ENCODE assay signal across 8 mouse cellular contexts in genomic region chr4:117882701-117883691, GRCm38 (mm10). TPM values are rescaled to one million over a fixed set of nuclear protein-coding genes. Genes with fewer than 3 reads are reported as not detected.
DNase-seq lines count a peak whose midpoint lies in the region; ATAC-seq and TF ChIP-seq lines count a peak whose summit lies in the region.

Gene B4galt2 (minus strand): TSS chr4:117883487.

- H3K4me1 ChIP-seq in cortical plate, adult 2 months (ENCODE audit: control insufficient read depth, insufficient read depth, low read length): peaks cover 6% of the 10 kb centered on the region
- peaks cover 25% of the 10 kb centered on the region for H3K4me1 ChIP-seq in intestine, embryonic 16.5 days (ENCODE audit: control insufficient read depth, insufficient read depth, low read length)
- H3K4me1 ChIP-seq in limb, embryonic 13.5 days: peaks cover 33% of the 10 kb centered on the region
- peaks cover 23% of the 10 kb centered on the region for H3K4me1 ChIP-seq in neural tube, embryonic 11.5 days (ENCODE audit: control insufficient read depth, insufficient read depth, low read length)

- ATAC-seq in intestine, embryonic 16.5 days: peak; percentile 45
- peak; percentile 71 for ATAC-seq in limb, embryonic 13.5 days (ENCODE audit: low FRiP score, low read depth)
- peak; percentile 48 for ATAC-seq in neural tube, embryonic 11.5 days (ENCODE audit: insufficient read depth, low FRiP score, low TSS enrichment)

- no peaks in the 10 kb centered on the region for H3K9me3 ChIP-seq in intestine, embryonic 16.5 days (ENCODE audit: control insufficient read depth, low read length)
- no peaks in the 10 kb centered on the region for H3K9me3 ChIP-seq in limb, embryonic 13.5 days
- H3K9me3 ChIP-seq in neural tube, embryonic 11.5 days (ENCODE audit: control insufficient read depth, low read length): no peaks in the 10 kb centered on the region

- peak within 1 kb of the TSS; percentile 97 for H3K4me2 ChIP-seq in intestine, embryonic 16.5 days (ENCODE audit: low read depth, low read length)
- H3K4me2 ChIP-seq in limb, embryonic 13.5 days (replicated peaks): peak within 1 kb of the TSS; percentile 81
- peak within 1 kb of the TSS; percentile 72 for H3K4me2 ChIP-seq in neural tube, embryonic 11.5 days (ENCODE audit: low read depth)

- no peaks in the 10 kb centered on the region for H3K27me3 ChIP-seq in intestine, embryonic 16.5 days (replicated peaks; ENCODE audit: control insufficient read depth, insufficient read depth, low read length)
- no peaks in the 10 kb centered on the region for H3K27me3 ChIP-seq in limb, embryonic 13.5 days
- no peaks in the 10 kb centered on the region for H3K27me3 ChIP-seq in neural tube, embryonic 11.5 days (ENCODE audit: control insufficient read depth, insufficient read depth, low read length)

- H3K36me3 ChIP-seq in intestine, embryonic 16.5 days (ENCODE audit: control insufficient read depth, insufficient read depth, low read length): peaks cover 11% of the 10 kb centered on the region
- peaks cover 51% of the 10 kb centered on the region for H3K36me3 ChIP-seq in limb, embryonic 13.5 days
- H3K36me3 ChIP-seq in neural tube, embryonic 11.5 days (ENCODE audit: control insufficient read depth, insufficient read depth, low read length): peaks cover 6% of the 10 kb centered on the region

- H3K27ac ChIP-seq in cortical plate, adult 2 months (ENCODE audit: insufficient read depth, low read length): peak within 1 kb of the TSS; percentile 48
- peak within 1 kb of the TSS; percentile 59 for H3K27ac ChIP-seq in intestine, embryonic 16.5 days (ENCODE audit: low read length)
- peak within 1 kb of the TSS; percentile 85 for H3K27ac ChIP-seq in limb, embryonic 13.5 days
- peak within 1 kb of the TSS; percentile 63; the same call in 1 of the 2 replicates for H3K27ac ChIP-seq in neural tube, embryonic 11.5 days (ENCODE audit: low read depth, low read length)

- no peak for TF ChIP-seq CTCF in cortical plate, adult 2 months (IDR thresholded peaks at IDR 0.05; ENCODE audit: extremely low read depth, insufficient read depth, low read length)

- WGBS in intestine, embryonic 16.5 days: 2% methylated on average over 88 of the region's 103 CpGs
- 0% methylated on average over 31 of the region's 103 CpGs for WGBS in limb, embryonic 13.5 days
- WGBS in neural tube, embryonic 11.5 days: under 1% methylated on average over 81 of the region's 103 CpGs

- TF ChIP-seq POLR2A in cortical plate, adult 2 months (IDR thresholded peaks at IDR 0.05; ENCODE audit: extremely low read depth, insufficient read depth, low read length): peak; percentile 60; the same call in 1 of the 2 replicates

- peak; percentile 41 for DNase-seq in thymus, postnatal 14 days
- no peak for DNase-seq in thymus, adult 18-20 months
- peak; percentile 57 to 67 for DNase-seq in gastrocnemius, postnatal 4 days (ENCODE audit: low spot score in 2 of 2)
- peak; percentile 77 for DNase-seq in neural tube, embryonic 11.5 days (ENCODE audit: low spot score)
- no peak for DNase-seq in c-Kit-positive CD71-positive TER-119-positive erythroid progenitor cells, embryonic 14.5 days (ENCODE audit: low spot score)

- peak within 1 kb of the TSS; percentile 82 for H3K9ac ChIP-seq in intestine, embryonic 16.5 days (ENCODE audit: low read depth, low read length)
- peak within 1 kb of the TSS; percentile 91 for H3K9ac ChIP-seq in limb, embryonic 13.5 days
- H3K9ac ChIP-seq in neural tube, embryonic 11.5 days (ENCODE audit: low read length): peak within 1 kb of the TSS; percentile 88

- peak within 1 kb of the TSS; percentile 92 for H3K4me3 ChIP-seq in cortical plate, adult 2 months (ENCODE audit: insufficient read depth, low read length)
- H3K4me3 ChIP-seq in intestine, embryonic 16.5 days (ENCODE audit: low read length): peak within 1 kb of the TSS; percentile 72
- peak within 1 kb of the TSS; percentile 83 for H3K4me3 ChIP-seq in limb, embryonic 13.5 days
- peak within 1 kb of the TSS; percentile 80 for H3K4me3 ChIP-seq in neural tube, embryonic 11.5 days (ENCODE audit: low read depth, low read length)

RNA-seq across cellular contexts. Expression of gene B4galt2, which starts in this region (rescaled TPM):
- 119 and 122 TPM in 2 replicates for polyA plus RNA-seq in cortical plate, adult 2 months (2012; rRNA removed)
- total RNA-seq in gastrocnemius, postnatal 4 days (2021): 10 to 100 TPM; 25.7 to 27.4 TPM
- 10.5 and 11.1 TPM in 2 replicates for polyA plus RNA-seq in intestine, embryonic 16.5 days (2015; fragmentation: Nextera tagmentation; extraction: Ambion mirVana)
- polyA plus RNA-seq in limb, embryonic 13.5 days (2015; fragmentation: Nextera tagmentation; extraction: Ambion mirVana): 32.8 and 35.1 TPM in 2 replicates
- polyA plus RNA-seq in neural tube, embryonic 11.5 days (2014; fragmentation: Nextera tagmentation; extraction: Ambion mirVana): 30.9 and 32.1 TPM in 2 replicates

Comparison
In these comparisons a context has a peak if more than half of its experiments do, and no peak if none do; other contexts are left out.
1. DNase-seq: peak in thymus, postnatal 14 days (single experiment), gastrocnemius, postnatal 4 days (2 of 2) and neural tube, embryonic 11.5 days (single experiment); none in thymus, adult 18-20 months (0 of 2) and c-Kit-positive CD71-positive TER-119-positive erythroid progenitor cells, embryonic 14.5 days (single experiment).
2. Peak in every context shown above with its lines, with median percentiles within 50 percentile points of each other: H3K27ac ChIP-seq, H3K4me3 ChIP-seq, ATAC-seq, H3K4me2 ChIP-seq and H3K9ac ChIP-seq.